Mouse (Mus musculus): ENCODE data around the gene Herc1.

GRCm38 (mm10) chr9:66423492-66423891 is 73.2 kb downstream of the Herc1 start:
- no peak for TF ChIP-seq GATA1 (IDR thresholded peaks at IDR 0.05; ENCODE audit: borderline replicate concordance, low read length)
- no peak for TF ChIP-seq FLI1 (IDR thresholded peaks at IDR 0.05; ENCODE audit: low read length)

All from megakaryocyte, embryonic 14.5 days (primary cell).